In the genomic region with DNA sequence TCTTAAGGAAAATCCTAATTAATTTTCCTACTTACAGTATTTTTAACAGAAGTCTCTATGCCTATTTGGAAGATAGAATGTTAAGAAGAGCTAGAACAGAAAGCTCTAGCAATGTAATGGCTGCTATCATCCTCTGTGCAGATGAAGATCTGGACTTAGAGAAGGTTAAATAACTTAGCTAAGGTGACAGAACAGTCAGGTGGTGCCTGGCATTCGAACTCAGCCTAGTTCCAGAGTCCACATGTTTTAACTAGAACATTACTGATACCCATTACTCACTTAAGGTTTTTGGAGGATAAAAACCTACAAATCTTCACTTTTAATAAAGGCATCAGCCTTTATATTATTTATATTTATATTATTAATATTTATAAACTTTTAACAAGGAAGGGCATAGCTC, we compare ENCODE assay signal across 22 mouse cellular contexts. TPM values are rescaled to one million over a fixed set of nuclear protein-coding genes. Genes with fewer than 3 reads are reported as not detected.
A peak's percentile ranks its signal among the peaks of the same experiment; 100 is the strongest.
DNase-seq lines count a peak whose midpoint lies in the region; ATAC-seq and TF ChIP-seq lines count a peak whose summit lies in the region.
"Had no signal": no experiment of that assay in that cellular context is flagged by ENCODE, and none has a peak within 500 bp of the region (broad histone marks: within the 10 kb centered on the region; RNA-seq: fewer than 3 reads in every experiment).

No protein-coding gene starts in this region.

- H3K9me3 ChIP-seq in kidney, embryonic 15.5 days (replicated peaks) = no peaks in the 10 kb centered on the region
- H3K9me3 ChIP-seq: embryonic facial prominence, embryonic 10.5 days; embryonic facial prominence, embryonic 12.5 days; forebrain, embryonic 13.5 days; forebrain, embryonic 15.5 days had no signal

- no peaks in the 10 kb centered on the region; the same call in 1 of the 2 replicates for H3K4me1 ChIP-seq in kidney, adult 2 months (ENCODE audit: control insufficient read depth, insufficient read depth, low read length)
- H3K4me1 ChIP-seq in kidney, embryonic 15.5 days = no peaks in the 10 kb centered on the region
- H3K4me1 ChIP-seq: embryonic facial prominence, embryonic 10.5 days; embryonic facial prominence, embryonic 12.5 days; forebrain, embryonic 13.5 days; forebrain, embryonic 15.5 days had no signal

- DNase-seq in kidney, adult 2 months = peak; percentile 64
- DNase-seq in kidney, postnatal 10 days = no peak
- peak; percentile 65 for DNase-seq in kidney, adult 9 months
- DNase-seq in kidney, adult 18-20 months = no peak
- DNase-seq in kidney, postnatal 25 days = peak; percentile 26 to 62
- DNase-seq in kidney, postnatal 36 days = peak; percentile 36 to 63
- no peak for DNase-seq in cerebellum, adult 11-12 months
- DNase-seq: adrenal gland, adult 2 months; adrenal gland, postnatal 10 days; adrenal gland, postnatal 25 days; cerebellum, adult 11 months; cerebellum, adult 2 months; cerebellum, adult 9-10 months; cerebellum, postnatal 10 days; cerebellum, postnatal 25 days had no signal

- no peak overlapping the region for H3K4me3 ChIP-seq in kidney, adult 2 months (ENCODE audit: insufficient read depth, low read depth, low read length)
- no peak overlapping the region for H3K4me3 ChIP-seq in kidney, embryonic 15.5 days (replicated peaks)
- H3K4me3 ChIP-seq: embryonic facial prominence, embryonic 10.5 days; embryonic facial prominence, embryonic 12.5 days; forebrain, embryonic 13.5 days; forebrain, embryonic 15.5 days had no signal

- TF ChIP-seq CTCF in kidney, adult 2 months (conservative IDR thresholded peaks at IDR 0.05; ENCODE audit: insufficient read depth, insufficient read length, low read depth, low read length) = no peak

- H3K9ac ChIP-seq in kidney, embryonic 15.5 days = no peak overlapping the region
- H3K9ac ChIP-seq: embryonic facial prominence, embryonic 12.5 days; forebrain, embryonic 13.5 days; forebrain, embryonic 15.5 days had no signal

- no peaks in the 10 kb centered on the region for H3K36me3 ChIP-seq in kidney, adult 2 months (ENCODE audit: control insufficient read depth, insufficient read depth, low read length)
- no peaks in the 10 kb centered on the region for H3K36me3 ChIP-seq in kidney, embryonic 15.5 days
- H3K36me3 ChIP-seq: embryonic facial prominence, embryonic 10.5 days; embryonic facial prominence, embryonic 12.5 days; forebrain, embryonic 15.5 days had no signal

- no peak for ATAC-seq in kidney, embryonic 15.5 days (replicated peaks; ENCODE audit: low FRiP score)
- ATAC-seq: forebrain, embryonic 13.5 days; forebrain, embryonic 15.5 days had no signal

- no peak overlapping the region for H3K27ac ChIP-seq in kidney, adult 2 months (ENCODE audit: insufficient read depth, low read depth, low read length)
- no peak overlapping the region for H3K27ac ChIP-seq in kidney, embryonic 15.5 days
- H3K27ac ChIP-seq: embryonic facial prominence, embryonic 10.5 days; embryonic facial prominence, embryonic 12.5 days; forebrain, embryonic 13.5 days; forebrain, embryonic 15.5 days had no signal

- H3K27me3 ChIP-seq in kidney, adult 2 months (replicated peaks; ENCODE audit: control insufficient read depth, insufficient read depth, low read length) = no peaks in the 10 kb centered on the region
- no peaks in the 10 kb centered on the region for H3K27me3 ChIP-seq in kidney, embryonic 15.5 days
- H3K27me3 ChIP-seq: embryonic facial prominence, embryonic 12.5 days; forebrain, embryonic 13.5 days; forebrain, embryonic 15.5 days had no signal

- TF ChIP-seq POLR2A in kidney, adult 2 months (IDR thresholded peaks at IDR 0.05; ENCODE audit: low read depth, low read length) = no peak

- WGBS in kidney, adult 2 months = 33% methylated on average over 1 of the region's 1 CpGs
- 76% methylated on average over 1 of the region's 1 CpGs for WGBS in kidney, embryonic 15.5 days

- no peak overlapping the region for H3K4me2 ChIP-seq in kidney, embryonic 15.5 days
- H3K4me2 ChIP-seq: embryonic facial prominence, embryonic 12.5 days; forebrain, embryonic 13.5 days; forebrain, embryonic 15.5 days had no signal

RNA-seq across cellular contexts. Expression of a gene that starts 43.0 kb away (rescaled TPM):
- not detected in 2 replicates for polyA plus RNA-seq in kidney, adult 2 months (2012; rRNA removed)
- polyA plus RNA-seq in kidney, embryonic 15.5 days (2015; fragmentation: Nextera tagmentation; extraction: Ambion mirVana) = not detected in 2 replicates
- polyA plus RNA-seq: adrenal gland, adult 2 months; C2C12; cerebellum, adult 2 months; cortical plate, adult 2 months; forebrain, embryonic 13.5 days; forebrain, embryonic 15.5 days had no signal

Comparison
In these comparisons a context has a peak if more than half of its experiments do, and no peak if none do; other contexts are left out.
1. DNase-seq: peak in kidney, adult 2 months (single experiment), kidney, adult 9 months (single experiment), kidney, postnatal 25 days (2 of 2) and kidney, postnatal 36 days (2 of 2); none in kidney, postnatal 10 days (single experiment), kidney, adult 18-20 months (single experiment) and cerebellum, adult 11-12 months (single experiment).